Mouse (Mus musculus) WW6 (cell line): ENCODE measurements around the gene Rfc3.
"Not testable (repeated sequence)": the region's sequence is repeated elsewhere in the genome, so short reads cannot be mapped to it uniquely, and the experiment has no call there.

Source experiments
- DNase-seq: peaks from one replicate; pipeline ENCODE4 v3.0.0-alpha.2; 2013; ENCODE audit warnings: low read depth, low spot score

Gene Rfc3

GRCm38 (mm10) chr5:151650700-151651410 lies at the start of gene Rfc3:
Gene Rfc3 (minus strand): TSS chr5:151651242.
- DNase-seq, result peak; percentile 87

DNA sequence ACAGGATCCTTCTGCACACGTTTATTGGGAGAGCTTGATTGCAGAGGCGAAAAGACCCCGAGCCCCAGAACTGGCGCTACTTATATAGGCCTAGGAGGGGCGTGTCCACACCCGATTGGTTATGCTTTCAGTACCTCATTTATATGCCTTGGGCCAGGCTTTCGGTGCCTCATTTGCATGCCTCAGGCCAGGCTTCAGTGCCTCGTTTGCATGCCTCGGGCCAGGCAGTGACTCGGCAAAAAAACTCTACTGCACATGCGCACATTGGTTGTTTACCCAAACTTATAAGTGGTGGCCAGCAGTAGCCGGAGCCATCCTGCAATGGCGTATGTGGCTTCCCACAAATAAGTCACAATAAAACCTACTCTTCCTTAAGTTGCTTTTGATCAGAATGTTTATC lies 42.6 kb upstream of the Rfc3 start:
- not testable (repeated sequence) for DNase-seq

DNA sequence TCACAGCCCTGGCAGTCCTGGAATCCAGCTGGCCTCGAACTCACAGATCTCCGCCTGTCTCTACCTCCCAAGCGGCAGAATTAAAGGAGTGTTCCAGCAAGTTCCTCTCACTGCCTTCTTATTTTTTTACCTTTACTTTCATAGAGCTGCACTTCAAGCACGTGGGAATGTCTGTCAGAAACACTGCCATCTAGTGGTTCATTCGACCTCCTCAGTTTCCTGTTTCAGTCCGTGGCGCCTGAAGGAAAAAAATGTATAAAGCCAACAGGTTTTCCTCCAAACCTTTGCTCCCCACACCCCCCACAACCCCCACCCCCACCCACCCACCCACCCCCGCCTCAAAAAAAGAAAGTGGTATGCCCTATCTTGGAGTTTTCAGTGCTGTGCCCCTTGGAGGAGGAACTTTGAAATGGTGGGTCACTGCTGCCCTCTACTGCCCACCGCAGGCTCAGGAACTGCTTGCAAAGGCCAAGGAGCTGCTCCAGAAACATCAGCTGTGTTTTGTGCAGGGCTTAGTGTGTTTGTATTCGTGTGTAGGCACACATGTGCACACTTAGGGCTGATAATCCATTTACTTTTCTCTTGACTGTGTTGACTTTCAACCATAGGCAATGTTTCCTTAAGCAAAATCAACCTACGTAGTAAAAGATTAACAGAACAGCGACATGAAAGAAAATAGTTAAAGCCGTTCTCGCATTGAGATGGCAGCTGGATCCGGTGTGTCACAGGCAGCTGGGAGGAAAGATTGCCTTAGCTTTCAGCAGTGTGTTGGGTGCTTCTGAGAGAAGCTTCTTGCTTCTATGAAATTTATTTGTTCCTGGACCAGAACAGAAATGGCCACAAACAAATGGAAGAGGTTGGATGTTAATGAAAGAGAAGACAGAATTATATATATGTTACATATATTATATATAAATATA lies 35.8 kb upstream of the Rfc3 start:
- DNase-seq, result peak; percentile 31

GRCm38 (mm10) chr5:151662207-151662606 lies 11.2 kb upstream of the Rfc3 start:
- DNase-seq, result no peak

DNA sequence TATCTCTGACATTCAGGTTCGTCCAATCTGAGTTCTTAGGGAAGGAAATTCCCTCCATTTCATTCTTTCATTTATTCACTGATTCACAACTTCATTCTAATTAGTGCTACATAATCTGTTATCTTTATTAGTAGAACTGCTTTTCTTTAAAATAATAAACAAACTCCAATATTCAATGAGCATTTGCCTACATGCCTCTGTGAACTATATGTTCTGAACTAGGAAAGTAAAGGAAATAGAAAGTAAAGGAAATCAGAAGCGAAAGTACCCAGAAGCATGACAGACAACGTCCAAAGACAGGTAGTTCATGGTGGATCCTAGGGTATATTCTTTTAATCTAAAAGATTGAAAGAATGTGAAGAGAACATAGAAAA lies 356 bp upstream of the Rfc3 start:
- DNase-seq, result no peak

GRCm38 (mm10) chr5:151644845-151645244 lies 6.2 kb downstream of the Rfc3 start:
- DNase-seq, result no peak

DNA sequence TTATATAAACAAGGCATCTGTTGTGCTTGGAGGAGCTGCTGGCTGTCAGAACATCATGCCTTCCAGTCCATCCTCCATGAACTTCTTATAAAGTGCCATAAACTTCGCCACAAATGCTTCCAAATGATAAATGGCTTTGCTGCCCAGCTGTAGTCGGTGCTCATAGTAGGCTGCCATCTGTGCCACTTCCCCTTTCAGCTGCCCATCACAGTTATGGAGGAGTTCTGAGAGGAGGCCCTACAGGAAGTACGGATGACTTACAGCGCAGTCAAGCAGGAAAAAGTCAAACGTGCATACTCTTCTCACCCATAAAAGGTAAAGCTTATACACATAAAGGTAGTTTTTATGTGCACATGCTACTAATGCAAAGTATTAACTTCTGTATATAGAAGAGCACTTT lies 8.2 kb downstream of the Rfc3 start:
- no peak for DNase-seq

DNA sequence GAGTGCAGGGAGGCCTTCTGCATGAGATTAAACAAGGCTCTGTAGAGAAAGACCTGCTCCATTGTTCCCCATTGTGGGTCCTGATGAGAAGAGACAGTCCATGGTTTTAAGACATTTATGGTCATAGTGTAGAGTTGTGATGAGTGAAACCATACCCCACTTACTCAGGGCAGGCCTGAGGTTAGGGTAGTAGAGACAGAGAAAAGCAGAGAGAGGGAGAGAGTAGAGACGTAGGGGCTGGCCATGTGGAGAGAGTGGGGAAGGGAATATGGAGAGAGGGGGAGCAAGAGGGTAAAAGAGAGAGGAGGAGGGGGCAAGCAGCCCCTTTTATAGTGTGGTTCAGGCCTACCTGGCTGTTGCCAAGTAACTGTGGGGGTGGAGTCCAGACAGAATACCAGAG lies 8.9 kb downstream of the Rfc3 start:
- no peak for DNase-seq

- no peak for DNase-seq
Observed at GRCm38 (mm10) chr5:151605921-151606320, 45.1 kb downstream of the Rfc3 start, which contains the start of gene Vmn2r18. Gene Vmn2r18 (minus strand): TSS chr5:151606021.

DNA sequence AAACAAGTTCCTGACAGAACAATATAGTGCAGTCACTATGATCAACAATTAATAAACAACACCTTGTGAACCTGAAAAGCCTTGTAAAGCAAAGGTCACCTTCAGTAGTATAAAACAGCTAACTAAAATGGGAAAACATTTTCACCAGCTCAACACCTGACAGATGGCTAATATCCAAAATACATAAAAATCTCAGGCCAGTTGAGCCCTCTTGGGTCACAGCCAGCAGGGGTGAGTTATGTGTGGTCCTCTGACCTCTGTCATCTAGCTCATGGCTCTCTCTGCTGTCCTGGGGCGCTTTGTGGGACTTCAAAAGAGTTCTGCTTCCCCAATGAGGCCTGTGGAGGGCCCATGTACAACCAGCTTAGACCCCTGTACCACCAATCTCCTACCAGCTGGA lies 49.3 kb downstream of the Rfc3 start:
- DNase-seq, result no peak
